Mouse (Mus musculus) stomach, postnatal 0 days (tissue): ENCODE data around the gene Magi2. TPM values are rescaled to one million over a fixed set of nuclear protein-coding genes. Genes with fewer than 3 reads are reported as not detected.

ENCODE experiments used
- ATAC-seq: fragments of 200-750 bp; cut with Nextera tagmentation; 2 replicates; pipeline ENCODE4 v1.8.0; 2017; ENCODE audit not compliant: low FRiP score, low TSS enrichment
- DNase-seq: peaks from one replicate; pipeline ENCODE4 v3.0.0-alpha.2; 2016; ENCODE audit warnings: low spot score
- H3K27ac ChIP-seq: fragments of 300-500 bp; sonication (generic); replicated peaks from 2 replicates; pipeline ENCODE4 v1.5.1; 2014; ENCODE audit warnings: mild to moderate bottlenecking, control low read depth
- H3K27me3 ChIP-seq: fragments of 300-500 bp; sonication (generic); 2 replicates; pipeline ENCODE4 v1.6.1; 2014; ENCODE audit warnings: low read length; ENCODE audit not compliant: control insufficient read depth, insufficient read depth
- H3K36me3 ChIP-seq: fragments of 300-500 bp; sonication (generic); 2 replicates; pipeline ENCODE4 v1.6.1; 2014; ENCODE audit warnings: low read length, mixed read lengths; ENCODE audit not compliant: control insufficient read depth, insufficient read depth
- H3K4me1 ChIP-seq: fragments of 300-500 bp; sonication (generic); replicated peaks from 2 replicates; pipeline ENCODE4 v1.6.1; 2014; ENCODE audit warnings: antibody characterized with exemption; ENCODE audit not compliant: control insufficient read depth, insufficient read depth
- H3K4me2 ChIP-seq: fragments of 300-500 bp; sonication (generic); replicated peaks from 2 replicates; pipeline ENCODE4 v1.6.1; 2014; ENCODE audit warnings: low read depth, mild to moderate bottlenecking, control low read depth, moderate library complexity
- H3K4me3 ChIP-seq: fragments of 300-500 bp; sonication (generic); 2 replicates; pipeline ENCODE4 v1.5.1; 2014; ENCODE audit warnings: low read depth, low read length, control low read depth
- H3K9ac ChIP-seq: fragments of 300-500 bp; sonication (generic); 2 replicates; pipeline ENCODE4 v1.6.1; 2014; ENCODE audit warnings: mild to moderate bottlenecking, low read length, control low read depth, mixed read lengths
- H3K9me3 ChIP-seq: fragments of 300-500 bp; sonication (generic); 2 replicates; pipeline ENCODE4 v1.6.1; 2016; ENCODE audit warnings: low read length; ENCODE audit not compliant: control insufficient read depth
- CTCF ChIP-seq: IDR thresholded peaks from 2 replicates; pipeline ENCODE4 v1.5.1; 2016; ENCODE audit warnings: antibody characterized with exemption, low read depth, mild to moderate bottlenecking, moderate library complexity
- EP300 ChIP-seq: optimal IDR thresholded peaks from 2 replicates; pipeline ENCODE3; 2016; ENCODE audit warnings: antibody characterized with exemption
- WGBS: fragments of 180-500 bp; shearing (Covaris S2); extraction: QIAGEN DNeasy Blood & Tissue Kit; methylation state at CpG from one replicate; pipeline ENCODE4 v1.1.7; 2014; 5-methylcytosine and 5-hydroxymethylcytosine counted together
- polyA plus RNA-seq: library from polyadenylated mRNA; unstranded; fragments of >200 nt; fragmentation: Nextera tagmentation; extraction: Ambion mirVana; gene quantifications from 2 replicates; pipeline ENCODE4 v1.2.1, GENCODE M21; 2015

Gene Magi2
- polyA plus RNA-seq, 1 experiment from 2014 or later: 1.9 TPM

DNA sequence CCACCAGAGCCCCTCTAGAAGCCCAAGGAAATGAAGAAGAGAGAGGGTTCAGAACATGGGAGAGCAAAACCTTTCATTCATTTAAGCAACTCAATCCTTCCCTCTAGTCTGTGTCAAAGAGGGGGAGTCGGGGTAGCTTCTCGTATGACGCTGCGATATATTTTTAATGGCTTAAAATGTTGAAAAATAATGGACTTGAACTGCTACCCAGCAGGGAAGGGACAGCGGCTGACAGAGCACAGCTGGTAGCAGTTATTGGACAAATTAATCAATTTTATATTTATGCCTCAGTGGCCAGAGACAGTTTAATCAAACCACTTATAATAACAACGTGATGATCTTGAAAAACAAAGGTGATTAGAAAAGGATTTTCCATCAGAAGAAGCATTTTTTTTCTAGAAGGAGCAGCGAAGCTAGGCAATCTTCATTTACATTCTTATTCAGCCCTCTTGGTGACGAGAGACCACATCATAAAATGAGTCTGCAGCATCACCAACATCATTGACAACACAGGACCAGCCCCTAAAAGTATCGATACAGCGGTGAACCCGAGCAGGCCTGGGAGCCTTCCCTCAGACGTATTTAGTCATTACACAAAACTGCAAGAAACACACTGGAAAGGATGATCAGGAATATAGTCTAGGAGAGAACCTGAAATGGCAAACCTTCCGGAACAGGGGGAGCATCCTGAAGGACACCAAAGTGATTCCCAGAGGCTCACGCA is 1407.4 kb downstream of the Magi2 start:
- H3K4me1 ChIP-seq: no peaks in the 10 kb centered on the region
- H3K4me2 ChIP-seq: no peak overlapping the region
- no peak overlapping the region for H3K4me3 ChIP-seq
- no peak for DNase-seq
- H3K36me3 ChIP-seq: no peaks in the 10 kb centered on the region
- H3K9me3 ChIP-seq: no peaks in the 10 kb centered on the region
- no peaks in the 10 kb centered on the region for H3K27me3 ChIP-seq
- ATAC-seq: no peak
- no peak overlapping the region for H3K27ac ChIP-seq
- WGBS: 63% methylated on average over 14 of the region's 14 CpGs
- H3K9ac ChIP-seq: no peak overlapping the region
- TF ChIP-seq CTCF (no peak), EP300 (no peak)

DNA sequence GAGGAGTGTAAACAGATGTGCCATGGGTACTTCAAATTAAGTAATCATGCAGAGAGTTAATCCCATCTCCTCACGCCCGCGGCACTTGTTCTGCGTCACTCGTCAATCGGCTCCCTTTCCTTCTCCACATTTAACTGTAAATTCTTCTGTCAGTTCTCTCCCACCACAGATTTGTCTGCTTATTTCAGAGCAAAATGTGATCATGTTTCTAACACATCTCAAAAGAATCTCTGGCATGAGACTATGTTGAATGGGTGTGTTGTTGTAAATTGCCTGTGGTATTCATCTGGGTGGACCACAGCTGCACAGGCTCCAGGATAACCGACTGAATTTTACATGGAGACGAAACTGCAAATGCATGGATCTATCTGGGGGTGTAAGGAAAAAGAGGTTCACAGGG is 1408.0 kb downstream of the Magi2 start:
- ATAC-seq (no peak), DNase-seq (no peak)
- no peak overlapping the region for H3K4me2 ChIP-seq
- H3K27ac ChIP-seq: no peak overlapping the region
- H3K36me3 ChIP-seq: no peaks in the 10 kb centered on the region
- no peaks in the 10 kb centered on the region for H3K4me1 ChIP-seq
- no peak overlapping the region for H3K4me3 ChIP-seq
- no peaks in the 10 kb centered on the region for H3K27me3 ChIP-seq
- no peak for TF ChIP-seq EP300
- TF ChIP-seq CTCF: no peak
- no peak overlapping the region for H3K9ac ChIP-seq
- no peaks in the 10 kb centered on the region for H3K9me3 ChIP-seq
- 59% methylated on average over 8 of the region's 8 CpGs for WGBS

DNA sequence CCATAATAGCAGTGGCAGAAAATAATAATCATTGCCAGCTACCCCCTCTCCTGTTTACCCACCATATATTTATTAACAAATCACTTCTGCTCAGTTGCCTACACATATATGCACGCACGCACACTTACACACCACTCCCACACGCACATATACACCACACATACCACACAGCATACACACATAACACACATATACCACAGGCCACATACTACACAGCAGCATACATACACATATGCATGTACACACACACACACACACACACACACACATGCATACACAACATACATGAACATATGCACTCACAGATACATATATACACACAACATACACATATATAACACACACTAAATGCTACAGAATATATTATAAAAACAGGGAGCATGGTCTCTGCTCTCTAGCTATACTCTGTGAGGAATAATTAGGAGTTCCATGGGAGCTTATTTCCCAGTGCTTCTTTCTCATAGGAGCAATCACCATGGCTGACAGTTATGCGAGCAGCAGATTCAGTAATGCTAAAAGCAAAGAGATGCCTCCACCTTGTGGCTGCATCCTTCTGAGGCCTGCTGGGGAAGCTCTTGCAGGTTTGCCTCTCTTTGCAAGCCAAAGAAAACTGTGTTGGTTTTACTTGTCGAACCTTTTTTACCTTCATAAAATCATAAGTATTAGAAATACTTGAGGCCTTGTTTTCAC is 1410.6 kb downstream of the Magi2 start:
- no peaks in the 10 kb centered on the region for H3K9me3 ChIP-seq
- no peaks in the 10 kb centered on the region for H3K4me1 ChIP-seq
- TF ChIP-seq CTCF (peak; percentile 70), EP300 (no peak)
- no peaks in the 10 kb centered on the region for H3K27me3 ChIP-seq
- H3K27ac ChIP-seq: no peak overlapping the region
- DNase-seq (no peak), ATAC-seq (no peak)
- WGBS: 76% methylated on average over 5 of the region's 5 CpGs
- H3K4me2 ChIP-seq: no peak overlapping the region
- H3K36me3 ChIP-seq: no peaks in the 10 kb centered on the region
- no peak overlapping the region for H3K4me3 ChIP-seq
- no peak overlapping the region for H3K9ac ChIP-seq

DNA sequence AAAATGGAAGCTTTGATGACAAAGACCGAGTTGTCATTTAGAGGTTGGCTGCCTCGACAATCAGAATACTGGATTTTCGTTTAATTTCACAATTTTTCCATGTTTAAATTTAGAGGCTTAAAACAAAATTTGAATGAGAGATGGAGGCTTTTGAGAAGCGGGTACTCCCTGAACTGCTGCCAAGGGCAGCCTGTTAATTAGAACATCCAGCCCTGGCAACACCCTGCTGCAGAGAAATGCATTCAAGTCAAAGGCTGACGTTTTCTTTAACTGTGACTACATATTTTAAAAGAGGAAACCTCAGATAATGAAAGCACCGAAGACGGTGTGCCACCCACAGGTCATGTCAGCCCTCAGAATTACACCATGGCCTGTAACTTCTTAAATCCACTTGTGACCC is 1415.4 kb downstream of the Magi2 start:
- no peak overlapping the region for H3K4me2 ChIP-seq
- TF ChIP-seq EP300 (no peak), CTCF (no peak)
- H3K36me3 ChIP-seq: no peaks in the 10 kb centered on the region
- no peaks in the 10 kb centered on the region for H3K27me3 ChIP-seq
- no peaks in the 10 kb centered on the region for H3K9me3 ChIP-seq
- ATAC-seq: no peak
- no peak overlapping the region for H3K27ac ChIP-seq
- 59% methylated on average over 7 of the region's 7 CpGs for WGBS
- no peak for DNase-seq
- H3K4me3 ChIP-seq: no peak overlapping the region
- H3K9ac ChIP-seq: no peak overlapping the region
- no peaks in the 10 kb centered on the region for H3K4me1 ChIP-seq

DNA sequence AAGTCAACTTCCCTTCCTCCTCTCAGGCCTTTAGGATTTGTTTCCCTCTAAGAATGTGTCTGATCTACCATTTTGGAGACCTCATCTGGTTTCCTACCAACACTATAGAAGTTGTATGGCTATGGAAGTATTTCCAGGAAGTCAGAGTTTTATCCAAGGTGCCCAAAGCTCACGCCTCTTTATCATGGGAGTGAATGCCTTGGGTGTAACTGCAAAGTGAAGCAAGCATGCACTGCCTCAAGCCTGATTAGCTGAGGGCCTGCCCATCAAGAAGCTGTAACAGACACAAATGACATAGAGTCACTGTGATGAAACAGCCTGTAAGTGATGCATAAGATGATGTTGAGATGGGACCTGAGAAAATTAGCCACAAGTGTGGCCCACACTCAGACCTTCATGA is 1416.9 kb downstream of the Magi2 start:
- H3K4me2 ChIP-seq: no peak overlapping the region
- H3K27me3 ChIP-seq: no peaks in the 10 kb centered on the region
- H3K4me3 ChIP-seq: no peak overlapping the region
- H3K36me3 ChIP-seq: no peaks in the 10 kb centered on the region
- ATAC-seq: no peak
- no peak overlapping the region for H3K27ac ChIP-seq
- WGBS: 70% methylated on average over 1 of the region's 1 CpGs
- no peak for TF ChIP-seq EP300
- no peak for TF ChIP-seq CTCF
- H3K9ac ChIP-seq: no peak overlapping the region
- no peaks in the 10 kb centered on the region for H3K9me3 ChIP-seq
- no peak for DNase-seq
- H3K4me1 ChIP-seq: no peaks in the 10 kb centered on the region

DNA sequence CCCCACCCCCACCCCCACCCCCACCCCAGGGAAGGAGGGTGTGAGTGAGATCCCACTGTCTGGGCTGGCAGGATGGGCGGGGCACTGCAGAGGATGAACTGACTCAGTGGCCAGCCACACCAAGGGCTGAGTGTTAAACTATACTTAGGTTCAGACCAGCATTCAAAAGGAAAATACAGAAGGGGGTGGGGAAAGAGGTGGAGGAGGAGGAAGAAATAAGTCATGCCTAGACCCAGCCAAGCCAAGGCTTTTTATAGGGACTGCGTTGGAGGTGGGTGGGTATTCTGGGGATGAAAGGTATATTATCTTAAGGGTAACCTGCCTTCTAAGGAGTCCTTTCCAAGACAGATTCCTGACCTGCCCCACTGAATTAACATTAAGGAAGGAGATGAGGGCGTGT is 1420.1 kb downstream of the Magi2 start:
- no peak overlapping the region for H3K4me3 ChIP-seq
- no peak for TF ChIP-seq EP300
- no peak for TF ChIP-seq CTCF
- H3K27me3 ChIP-seq: no peaks in the 10 kb centered on the region
- no peaks in the 10 kb centered on the region for H3K4me1 ChIP-seq
- DNase-seq: no peak
- no peak for ATAC-seq
- no peak overlapping the region for H3K9ac ChIP-seq
- H3K4me2 ChIP-seq: no peak overlapping the region
- H3K27ac ChIP-seq: no peak overlapping the region
- no peaks in the 10 kb centered on the region for H3K36me3 ChIP-seq
- 81% methylated on average over 3 of the region's 3 CpGs for WGBS
- H3K9me3 ChIP-seq: no peaks in the 10 kb centered on the region
